8 mouse cellular contexts compared by ENCODE assay signal in genomic region chr3:89322514-89323165, GRCm38 (mm10). TPM values are rescaled to one million over a fixed set of nuclear protein-coding genes. Genes with fewer than 3 reads are reported as not detected.
DNase-seq lines count a peak whose midpoint lies in the region; ATAC-seq and TF ChIP-seq lines count a peak whose summit lies in the region.

Efna3 (minus strand) TSS chr3:89322965.

- DNase-seq in adrenal gland, postnatal 36 days, result peak; percentile 85 to 86
- peak; percentile 80 for DNase-seq in hindbrain, embryonic 10.5 days (ENCODE audit: low spot score)
- DNase-seq in layer of hippocampus, adult 9-10 months (ENCODE audit: low spot score), result peak; percentile 68
- peak; percentile 80 for DNase-seq in lung, adult 2 months
- peak; percentile 83 for DNase-seq in retina, embryonic 14.5 days (ENCODE audit: low spot score)
- DNase-seq in urinary bladder, postnatal 4 days (ENCODE audit: low spot score in 2 of 2), result peak; percentile 73 to 78

- no peaks in the 10 kb centered on the region for H3K36me3 ChIP-seq in ES-Bruce4 (ENCODE audit: control insufficient read depth, insufficient read depth, low read length, poor library complexity, severe bottlenecking)
- H3K36me3 ChIP-seq in hindbrain, embryonic 10.5 days, result no peaks in the 10 kb centered on the region

- peak within 1 kb of the TSS; percentile 62 for H3K4me3 ChIP-seq in ES-Bruce4 (ENCODE audit: low read depth, low read length)
- peak within 1 kb of the TSS; percentile 71 for H3K4me3 ChIP-seq in hindbrain, embryonic 10.5 days
- H3K4me3 ChIP-seq in lung, adult 2 months (replicated peaks; ENCODE audit: extremely low read depth, low read depth, low read length), result peak within 1 kb of the TSS; percentile 26

- H3K9me3 ChIP-seq in ES-Bruce4 (replicated peaks; ENCODE audit: control insufficient read depth, insufficient read depth, low read length, poor library complexity, severe bottlenecking), result no peaks in the 10 kb centered on the region
- H3K9me3 ChIP-seq in hindbrain, embryonic 10.5 days, result no peaks in the 10 kb centered on the region

- H3K4me1 ChIP-seq in ES-Bruce4 (ENCODE audit: control insufficient read depth, insufficient read depth, low read length), result peaks cover 3% of the 10 kb centered on the region
- H3K4me1 ChIP-seq in hindbrain, embryonic 10.5 days (replicated peaks), result peaks cover 67% of the 10 kb centered on the region
- peaks cover 11% of the 10 kb centered on the region; the same call in 1 of the 2 replicates for H3K4me1 ChIP-seq in lung, adult 2 months (ENCODE audit: control insufficient read depth, insufficient read depth, low read length)

- ATAC-seq in frontal cortex, adult (ENCODE audit: low TSS enrichment), result peak; percentile 26

- no peak for TF ChIP-seq EP300 in ES-Bruce4 (IDR thresholded peaks at IDR 0.05; ENCODE audit: insufficient read depth, low read depth, low read length)

- peak within 1 kb of the TSS; percentile 30 for H3K9ac ChIP-seq in ES-Bruce4 (ENCODE audit: low read depth, poor library complexity, severe bottlenecking)

- no peak for TF ChIP-seq POLR2A in ES-Bruce4 (IDR thresholded peaks at IDR 0.05; ENCODE audit: insufficient read depth, low read length)
- TF ChIP-seq POLR2A in lung, adult 2 months (IDR thresholded peaks at IDR 0.05; ENCODE audit: borderline replicate concordance, extremely low read depth, low read depth, low read length), result no peak

- peaks cover 17% of the 10 kb centered on the region for H3K27me3 ChIP-seq in ES-Bruce4 (ENCODE audit: control insufficient read depth, insufficient read depth, low read length, poor library complexity, severe bottlenecking)
- peaks cover 77% of the 10 kb centered on the region for H3K27me3 ChIP-seq in hindbrain, embryonic 10.5 days (ENCODE audit: insufficient read depth, poor library complexity, severe bottlenecking)

- TF ChIP-seq CTCF in ES-Bruce4 (IDR thresholded peaks at IDR 0.05; ENCODE audit: low read depth, low read length), result no peak
- no peak for TF ChIP-seq CTCF in lung, adult 2 months (IDR thresholded peaks at IDR 0.05; ENCODE audit: insufficient read depth, low read length)

- under 1% methylated on average over 53 of the region's 53 CpGs for WGBS in hindbrain, embryonic 10.5 days
- WGBS in lung, adult 2 months, result 2% methylated on average over 53 of the region's 53 CpGs

- no peak within 1 kb of the TSS for H3K27ac ChIP-seq in ES-Bruce4 (ENCODE audit: insufficient read depth, low read length)
- peak within 1 kb of the TSS; percentile 87 for H3K27ac ChIP-seq in hindbrain, embryonic 10.5 days

RNA-seq across cellular contexts. Expression of gene Efna3, which starts in this region (rescaled TPM):
- polyA plus RNA-seq in ES-Bruce4 (2011; ENCODE audit: insufficient read depth, insufficient read length, low read depth, missing spikeins), result 17.2 and 18.9 TPM in 2 replicates
- total RNA-seq in adrenal gland, postnatal 36 days (2021), result under 1 TPM; 0.23 to 0.53 TPM
- 5.9 and 10.7 TPM in 2 replicates for polyA plus RNA-seq in hindbrain, embryonic 10.5 days (2016; fragmentation: Nextera tagmentation; extraction: Ambion mirVana)
- polyA plus RNA-seq in lung, adult 2 months (2012; rRNA removed), result 4.1 and 20.3 TPM in 2 replicates

Comparison
In these comparisons a context has a peak if more than half of its experiments do, and no peak if none do; other contexts are left out.
1. Peak in DNase-seq in adrenal gland, postnatal 36 days; RNA of the gene not detected or under 1 TPM.